Mouse (Mus musculus): ENCODE measurements around the gene Vmac.
A peak's percentile ranks its signal among the peaks of the same experiment; 100 is the strongest.

Gene Vmac

DNA sequence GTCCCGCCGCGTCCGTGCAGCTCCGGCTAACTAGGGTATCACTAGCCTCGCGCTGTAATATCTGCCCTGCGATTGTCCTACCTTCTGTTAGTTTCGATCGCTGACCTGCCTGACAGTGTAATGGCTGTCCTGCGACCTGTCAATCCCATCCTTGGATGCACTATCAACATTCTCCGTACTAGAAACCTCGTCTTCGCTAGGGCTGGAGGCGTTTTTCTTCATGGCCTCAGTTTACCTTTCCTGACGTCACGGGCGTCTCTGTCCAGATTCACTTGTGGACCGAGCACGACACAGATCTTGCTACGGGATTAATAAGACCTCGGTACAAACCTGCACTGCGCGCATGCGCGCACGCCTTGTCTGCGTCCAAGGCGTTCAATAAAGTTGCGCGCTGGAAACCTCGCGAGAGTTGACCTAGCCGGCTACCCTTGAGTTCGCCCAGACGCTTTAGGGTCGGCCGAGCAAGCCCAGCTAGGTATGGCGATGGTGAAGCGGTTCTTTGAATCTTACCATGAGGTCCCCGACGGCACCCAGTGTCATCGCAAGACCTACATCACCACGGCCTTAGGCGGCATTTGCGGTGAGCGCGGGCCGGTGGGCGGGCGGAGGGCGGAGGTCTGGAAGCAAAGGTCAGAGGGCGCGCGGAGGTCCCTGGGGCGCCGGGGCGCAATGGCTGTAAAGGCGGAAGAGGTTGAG is at the start of gene Vmac, which contains the start of gene Ndufa11:
Gene Vmac, minus strand, starts transcription at position 660 of the 696 bp plus-strand sequence.
Gene Ndufa11, plus strand, starts transcription at position 405 of the 696 bp plus-strand sequence.
- DNase-seq = peak; percentile 89

DNA sequence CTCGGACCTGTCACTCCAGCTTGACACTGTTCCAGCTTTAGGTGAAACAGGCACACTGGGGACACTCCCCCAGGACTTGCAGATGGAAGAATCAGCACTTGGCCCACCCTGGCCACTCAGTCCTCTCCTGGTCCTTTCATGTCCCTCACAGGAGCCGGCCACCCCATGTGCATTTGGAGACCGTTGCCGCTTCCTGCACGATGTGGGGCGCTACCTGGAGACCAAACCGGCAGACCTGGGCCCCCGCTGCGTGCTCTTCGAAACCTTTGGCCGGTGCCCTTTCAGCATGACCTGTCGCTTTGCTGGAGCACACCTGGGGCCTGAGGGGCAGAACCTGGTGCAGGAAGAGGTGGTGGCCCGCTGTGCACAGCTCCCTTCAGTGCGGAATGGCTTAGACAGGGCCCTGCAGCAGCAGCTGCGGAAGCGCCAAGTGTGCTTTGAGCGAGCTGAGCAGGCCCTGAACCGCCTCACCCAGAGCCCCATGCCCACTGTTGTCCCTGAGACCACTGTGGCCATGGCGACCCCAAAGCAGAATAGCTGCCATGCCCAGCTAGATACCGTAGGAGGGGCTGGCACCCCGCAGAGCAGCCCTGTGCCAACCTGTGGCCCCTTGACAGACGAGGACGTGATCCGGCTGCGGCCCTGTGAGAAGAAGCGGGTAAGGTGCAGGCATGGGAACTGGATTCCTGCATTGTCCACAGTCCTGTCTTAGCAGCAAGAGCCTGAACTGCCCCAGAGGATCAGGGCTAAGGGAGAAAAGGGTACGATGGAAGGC is 49.0 kb upstream of the Vmac start:
- DNase-seq = no peak

DNA sequence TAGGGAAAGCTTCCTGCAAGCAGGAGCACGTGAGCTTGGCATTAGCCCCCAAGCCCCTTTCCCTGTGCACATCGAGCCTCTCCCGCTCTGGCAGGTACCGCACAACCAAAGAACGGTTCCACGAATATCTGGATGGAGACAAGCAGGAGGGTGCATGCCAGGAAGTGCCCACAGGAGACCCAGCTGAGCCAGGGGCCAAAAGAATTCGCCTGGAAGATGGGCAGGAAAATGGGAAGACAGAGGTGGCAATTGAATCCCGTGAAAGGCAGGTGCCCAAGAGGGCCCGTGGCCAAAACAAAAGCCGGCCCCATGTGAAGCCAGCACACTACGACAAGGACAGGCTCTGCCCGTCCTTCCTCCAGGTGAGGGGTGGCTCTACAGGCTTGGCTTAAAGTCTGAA is 47.6 kb upstream of the Vmac start:
- no peak for DNase-seq

DNA sequence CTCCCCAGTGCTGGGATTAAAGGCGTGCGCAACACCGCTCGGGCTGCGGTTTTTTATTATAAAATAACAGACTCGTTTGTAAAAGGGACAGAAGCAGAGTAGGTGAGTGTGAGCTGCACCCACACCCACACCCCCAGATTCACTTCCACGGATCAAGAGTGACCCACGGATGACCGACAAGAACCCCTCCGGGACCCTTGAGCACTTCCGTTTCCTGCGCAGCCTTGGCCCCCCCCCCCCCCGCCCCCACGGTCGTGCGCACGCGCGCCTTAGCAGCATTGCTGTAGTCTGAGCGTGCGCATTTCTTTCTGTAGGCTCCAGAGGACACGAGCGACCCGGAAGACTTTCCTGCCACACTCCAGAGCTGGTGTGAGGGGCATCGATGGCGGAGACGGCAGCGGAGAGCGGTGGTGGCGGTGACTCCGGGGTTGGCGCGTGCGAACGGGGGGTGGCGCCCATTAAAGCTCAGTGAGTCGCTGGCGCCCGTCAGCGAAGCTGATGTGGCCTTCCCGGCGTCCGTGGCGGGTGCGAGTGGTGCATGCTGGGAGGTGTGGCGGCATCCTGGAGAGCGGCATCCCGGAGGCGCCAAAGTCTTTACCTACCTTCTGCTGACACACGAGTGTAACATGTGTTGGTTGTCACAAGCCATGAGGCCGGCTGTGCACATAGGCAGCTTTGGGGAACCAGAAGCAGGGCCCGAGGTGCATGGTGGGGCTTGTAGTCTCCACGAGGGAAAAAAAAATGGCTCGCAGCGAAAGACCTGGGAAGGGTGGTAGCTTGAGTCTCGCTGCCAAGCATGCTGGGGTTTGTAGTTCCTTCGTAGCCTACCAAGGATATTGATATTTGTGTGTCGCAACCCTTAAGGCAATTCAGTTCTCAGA is 46.9 kb upstream of the Vmac start, which contains the start of gene Dus3l:
Gene Dus3l, plus strand, starts transcription at position 284 of the 881 bp plus-strand sequence.
- peak; percentile 91 for DNase-seq

DNA sequence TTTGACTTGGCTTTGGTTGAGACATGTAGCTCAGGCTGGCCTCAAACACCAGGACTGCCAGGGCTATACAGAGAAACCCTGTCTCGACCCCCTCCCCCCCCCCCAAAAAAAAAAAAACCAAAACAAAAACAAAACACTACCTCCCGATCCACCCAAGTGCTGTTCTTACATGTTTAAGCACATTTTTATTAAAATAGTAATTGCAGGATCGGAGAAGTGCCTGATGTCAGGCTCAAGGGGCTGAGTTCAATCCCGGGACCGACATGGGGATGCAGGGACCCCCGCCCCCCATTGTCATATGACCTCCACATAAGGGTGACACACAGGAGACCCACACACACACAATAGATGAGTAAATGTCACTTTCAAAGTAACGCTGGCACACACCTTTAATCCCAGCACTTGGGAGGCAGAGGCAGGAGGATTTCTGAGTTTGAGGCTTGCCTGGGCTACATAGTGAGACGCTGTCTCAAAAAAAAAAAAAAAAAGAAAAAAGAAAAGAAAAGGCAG is 46.0 kb upstream of the Vmac start:
- no peak for DNase-seq

DNA sequence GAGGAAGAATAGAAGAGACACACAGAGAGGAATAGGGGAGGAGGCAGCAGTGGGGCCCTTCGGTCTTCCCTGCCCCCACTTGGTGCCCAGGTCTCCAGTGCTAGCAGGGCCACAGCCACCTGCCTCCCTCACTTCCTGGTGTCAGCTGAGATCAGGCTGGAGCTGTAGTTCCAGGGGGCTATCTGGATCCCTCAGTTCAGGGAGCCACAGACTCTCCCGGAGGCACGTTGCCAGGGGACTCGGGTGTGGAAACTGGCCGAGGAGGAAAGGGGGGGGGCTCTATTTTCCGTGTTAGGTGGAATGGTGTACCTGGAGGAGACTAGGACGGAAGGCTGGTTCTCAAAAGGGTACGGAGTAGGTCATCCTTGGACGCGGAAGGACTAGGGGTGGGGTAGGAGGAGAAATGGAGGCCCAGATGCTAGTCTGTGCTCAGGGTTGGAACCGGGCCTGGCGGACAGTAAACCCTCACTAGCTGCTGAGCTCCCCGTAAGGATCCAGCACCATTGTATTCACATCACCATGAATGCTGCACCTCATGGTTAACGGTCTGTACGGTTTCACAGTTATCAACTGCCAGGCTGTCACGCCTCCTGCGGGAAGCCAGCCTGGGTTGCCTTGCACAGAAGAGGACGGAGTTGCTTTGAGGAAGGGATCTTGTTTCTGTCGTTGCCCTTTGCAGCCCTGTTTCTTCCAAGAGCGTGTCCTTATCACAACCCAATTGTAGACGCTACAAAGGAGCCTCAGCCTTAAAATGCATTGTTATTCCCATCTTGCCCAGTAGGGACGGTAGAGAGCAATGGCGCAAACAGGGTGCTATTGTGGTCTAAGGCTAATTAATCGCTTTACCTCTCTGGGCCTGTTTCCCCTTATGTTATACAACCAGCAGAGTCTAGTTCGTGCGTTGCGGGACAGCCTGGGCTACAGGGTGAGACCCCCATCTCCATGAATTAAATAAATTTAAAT is 45.2 kb upstream of the Vmac start:
- DNase-seq = peak; percentile 42

DNA sequence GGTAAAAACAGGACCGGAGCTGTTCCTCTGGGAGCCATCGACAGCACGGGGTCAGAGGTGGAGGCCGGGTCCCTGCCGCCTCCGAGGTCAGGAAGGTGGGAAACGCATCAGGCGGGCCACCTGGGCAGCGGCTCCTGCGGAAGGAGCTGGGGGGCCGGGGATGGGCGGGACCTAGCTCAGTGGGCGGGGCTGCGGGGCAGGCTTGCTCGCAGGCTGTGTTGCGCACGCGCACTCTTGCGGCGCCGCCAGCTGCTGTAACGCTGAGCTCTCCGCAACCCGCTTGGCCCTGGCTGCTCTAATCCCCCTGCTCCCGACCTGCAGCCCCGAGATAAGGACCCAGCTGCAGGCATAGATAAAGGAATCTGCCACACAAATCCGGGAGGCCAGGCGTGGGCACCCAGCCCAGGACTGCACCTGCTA is 44.2 kb upstream of the Vmac start:
- DNase-seq = peak; percentile 86

DNA sequence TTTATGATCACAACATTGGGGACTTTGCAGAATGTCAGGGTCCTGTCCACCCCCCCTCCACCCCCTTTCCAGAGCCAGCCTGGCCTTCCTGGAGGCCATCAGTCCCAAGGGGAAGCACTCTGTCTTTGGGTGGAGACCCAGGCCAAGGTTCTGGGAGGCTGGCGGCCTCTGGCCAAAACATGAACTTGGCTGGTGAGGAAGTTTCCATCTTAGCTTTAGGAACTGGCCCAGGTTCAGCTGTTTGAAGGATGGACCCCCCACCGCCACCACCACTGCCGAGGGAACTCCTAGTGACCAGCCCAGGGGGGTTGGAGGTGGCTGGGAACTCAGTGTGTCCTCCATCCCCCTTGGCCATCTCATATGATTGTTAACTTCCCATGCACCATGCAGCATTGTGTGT is 43.3 kb upstream of the Vmac start:
- DNase-seq = no peak

DNA sequence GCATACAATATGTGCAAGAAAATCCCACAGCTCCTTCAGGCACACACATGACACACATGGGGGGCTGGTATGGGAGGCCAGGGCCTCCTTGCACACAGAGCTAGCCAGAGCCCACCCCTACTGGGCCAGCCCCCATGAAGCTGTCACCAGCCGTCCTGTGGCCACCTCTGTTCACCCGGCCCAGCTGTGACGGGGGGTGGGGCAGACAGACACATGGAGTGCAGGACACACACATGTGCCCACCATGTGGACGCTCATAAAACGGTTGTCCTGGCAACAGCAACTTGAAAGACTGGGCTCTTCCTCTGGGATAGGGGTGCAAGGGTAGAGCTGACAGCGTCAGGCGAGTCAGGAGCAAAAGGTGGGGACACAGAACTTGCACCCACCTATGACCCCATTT is 41.4 kb upstream of the Vmac start:
- no peak for DNase-seq

DNA sequence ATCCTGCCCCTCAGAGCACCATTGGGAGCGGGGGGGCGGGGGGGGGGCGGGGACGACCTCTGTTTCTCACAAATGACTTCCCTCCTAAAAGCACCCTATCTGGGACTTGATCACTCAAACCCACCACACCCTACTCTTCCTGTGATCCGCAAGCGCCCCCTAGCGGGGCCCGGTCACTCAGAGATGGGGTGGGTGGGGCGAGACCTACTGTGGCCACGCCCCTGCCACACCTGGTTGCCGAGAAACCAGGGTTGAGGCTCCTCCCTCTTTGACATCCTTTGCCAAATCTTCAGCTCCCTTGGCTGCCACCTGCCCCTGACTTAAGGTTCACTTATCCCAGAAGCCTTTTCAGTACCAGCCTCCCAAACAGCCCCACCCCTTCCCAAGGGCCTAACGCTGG is 40.3 kb upstream of the Vmac start:
- DNase-seq = peak; percentile 62

DNA sequence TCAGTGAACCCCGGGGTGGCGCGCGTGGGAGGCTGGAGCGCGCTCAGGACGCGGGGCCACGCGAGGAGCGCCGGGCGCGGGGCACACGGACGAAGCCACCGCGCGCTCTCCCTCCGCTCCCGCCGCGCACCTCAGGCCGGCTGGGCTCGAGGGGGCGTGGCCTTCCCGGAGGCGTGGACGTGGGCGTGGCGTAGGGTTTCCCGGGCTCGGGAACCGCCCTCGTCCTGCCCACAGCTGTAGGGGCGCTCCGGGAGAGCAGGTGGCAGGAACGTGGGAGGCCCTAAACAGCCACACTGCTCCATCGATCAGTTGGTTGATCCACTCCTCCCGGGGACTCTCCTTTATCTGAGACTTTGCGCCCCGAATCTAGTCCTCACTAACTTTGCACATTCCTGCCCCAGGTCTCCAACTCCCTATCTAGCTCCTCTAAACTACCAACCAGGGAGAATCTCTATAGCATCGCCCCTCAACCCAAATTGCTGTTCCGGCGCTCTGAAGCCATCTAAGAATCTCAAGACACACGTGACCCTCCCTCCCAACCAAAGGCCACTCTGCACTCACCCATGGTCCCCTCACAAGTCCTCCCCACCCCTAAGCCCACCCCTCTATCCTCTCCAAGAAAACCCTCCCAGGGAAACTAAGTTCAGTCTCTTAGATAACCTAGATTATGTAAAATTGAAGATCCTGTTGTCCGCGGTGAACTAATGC is 39.7 kb upstream of the Vmac start, which contains the start of gene Nrtn:
Gene Nrtn, minus strand, starts transcription at position 115 of the 708 bp plus-strand sequence.
- DNase-seq = peak; percentile 64

DNA sequence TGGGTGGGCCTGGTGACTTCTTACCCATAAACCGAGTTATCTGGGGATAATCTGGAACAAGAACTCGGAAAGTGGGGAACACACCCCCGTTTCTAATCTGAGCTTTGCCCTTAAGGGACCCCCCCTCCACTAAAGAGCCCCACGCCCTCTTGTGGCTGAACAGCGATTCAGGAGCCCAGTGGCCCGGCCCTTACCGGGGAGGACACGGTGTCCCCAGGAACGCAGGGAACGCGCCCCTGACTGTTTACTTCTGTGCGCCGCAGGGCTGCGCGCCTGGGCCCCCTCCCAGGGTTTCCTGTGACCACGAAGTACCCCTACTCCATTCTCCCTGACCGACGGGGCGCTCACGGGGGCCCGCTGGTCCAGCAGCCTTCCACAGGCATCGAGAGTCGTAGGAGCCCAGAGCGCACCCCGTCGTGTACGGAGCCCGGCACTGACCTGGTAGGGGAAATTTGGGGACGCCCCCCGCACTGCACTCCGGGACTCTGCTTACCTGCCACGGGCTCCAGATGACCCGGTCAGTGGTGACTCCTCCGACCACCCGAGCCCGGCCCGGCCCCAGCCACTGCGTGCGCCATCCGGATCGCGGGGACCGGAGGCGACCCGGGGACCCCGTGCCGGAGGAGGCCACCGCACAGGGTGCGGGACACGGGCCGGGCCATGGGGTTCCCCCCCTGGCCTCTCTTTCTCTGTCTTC is 39.0 kb upstream of the Vmac start:
- DNase-seq = no peak

DNA sequence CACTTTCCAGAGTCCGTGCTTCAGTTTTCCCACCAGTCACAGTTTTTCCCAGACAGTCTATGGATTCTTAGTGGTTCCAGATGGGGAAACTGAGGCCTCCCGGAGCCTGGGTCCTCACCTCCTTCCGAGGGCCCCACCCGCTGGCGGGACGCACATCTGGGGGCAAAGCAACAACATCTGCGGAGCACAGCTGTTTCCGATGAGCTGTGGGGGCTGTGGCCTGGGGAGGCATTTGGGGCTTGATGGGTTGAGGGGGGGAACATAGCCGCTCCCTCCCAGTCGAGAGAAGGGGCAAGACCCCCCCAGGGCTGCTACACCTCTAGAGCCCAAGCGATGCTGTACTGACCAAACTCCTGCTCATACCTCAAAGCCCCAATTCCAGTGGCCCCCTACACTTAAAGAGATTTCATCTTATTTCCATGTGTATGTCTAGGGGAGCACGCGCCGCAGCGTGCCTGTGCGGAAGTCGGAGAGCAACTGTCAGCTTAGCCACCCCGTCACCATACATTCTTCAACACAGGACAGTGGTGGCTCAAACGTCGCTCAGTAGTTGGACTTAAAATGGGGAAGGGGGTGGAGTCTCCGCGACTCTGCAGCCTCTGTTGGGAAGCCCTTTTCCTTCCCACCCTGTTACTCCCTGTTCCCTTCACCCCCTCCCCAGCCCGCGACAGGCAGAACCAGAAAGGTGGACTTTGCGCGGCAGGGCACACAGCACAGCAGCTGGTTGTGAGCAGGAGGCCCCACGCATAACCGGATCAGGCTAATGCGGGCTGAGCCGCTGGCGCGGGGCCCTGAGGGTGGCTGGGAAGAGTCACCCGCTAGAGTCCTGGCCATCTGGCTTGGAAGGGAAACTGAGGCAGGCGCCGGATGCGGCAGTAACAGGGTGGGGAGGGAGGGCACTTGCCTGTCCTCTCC is 36.7 kb upstream of the Vmac start:
- DNase-seq = no peak

DNA sequence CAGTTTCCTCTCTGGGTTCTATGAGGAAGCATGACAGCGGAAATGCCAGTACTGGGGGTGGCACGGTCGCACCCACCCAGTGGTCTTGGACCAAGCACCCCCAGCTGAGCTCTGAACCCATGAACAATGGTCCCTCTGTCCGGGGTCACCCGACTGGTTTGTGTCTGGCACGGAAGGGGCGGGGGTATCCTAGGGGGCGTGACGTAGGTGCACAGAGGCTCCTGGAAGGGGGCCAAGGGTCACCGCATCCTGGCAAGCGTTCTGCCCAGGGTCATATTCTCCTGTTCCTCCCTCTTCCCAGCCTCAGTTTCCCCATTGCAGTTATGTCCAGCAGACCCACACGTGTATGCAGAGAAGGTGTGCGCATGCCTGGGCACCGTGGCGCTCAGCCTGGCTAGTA is 35.6 kb upstream of the Vmac start:
- no peak for DNase-seq

DNA sequence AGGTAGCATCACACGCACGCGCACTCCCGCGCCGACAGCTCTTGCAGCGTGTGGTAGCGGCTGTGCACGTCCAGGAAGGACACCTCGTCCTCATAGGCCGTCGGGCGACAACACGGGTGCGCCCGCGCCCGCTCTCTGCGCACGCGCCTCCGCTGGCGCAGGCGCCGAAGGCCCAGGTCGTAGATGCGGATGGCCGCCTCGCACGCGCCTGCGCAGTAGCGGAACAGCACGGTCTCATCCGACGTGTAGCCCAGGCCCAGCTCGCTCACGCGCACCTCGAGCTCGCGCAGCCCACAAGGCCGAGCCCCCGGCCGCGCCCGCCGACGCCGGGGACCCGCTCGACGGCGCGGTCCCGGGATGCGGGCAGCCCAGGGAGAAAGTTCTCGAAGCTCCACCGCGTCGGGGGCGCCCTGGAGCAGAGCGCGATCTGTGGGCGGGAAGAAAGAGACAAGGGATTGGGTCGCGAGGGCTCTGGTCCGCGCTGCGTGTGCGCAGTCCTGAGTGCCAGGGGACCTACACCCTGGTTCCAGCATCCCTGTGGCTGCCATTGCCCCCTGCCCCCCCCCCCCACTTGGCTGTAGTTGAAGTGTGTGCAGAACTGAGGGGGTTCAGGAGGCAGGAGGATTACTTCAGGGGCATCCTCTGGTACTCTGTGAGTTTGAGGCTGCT is 33.7 kb upstream of the Vmac start:
- DNase-seq = no peak

DNA sequence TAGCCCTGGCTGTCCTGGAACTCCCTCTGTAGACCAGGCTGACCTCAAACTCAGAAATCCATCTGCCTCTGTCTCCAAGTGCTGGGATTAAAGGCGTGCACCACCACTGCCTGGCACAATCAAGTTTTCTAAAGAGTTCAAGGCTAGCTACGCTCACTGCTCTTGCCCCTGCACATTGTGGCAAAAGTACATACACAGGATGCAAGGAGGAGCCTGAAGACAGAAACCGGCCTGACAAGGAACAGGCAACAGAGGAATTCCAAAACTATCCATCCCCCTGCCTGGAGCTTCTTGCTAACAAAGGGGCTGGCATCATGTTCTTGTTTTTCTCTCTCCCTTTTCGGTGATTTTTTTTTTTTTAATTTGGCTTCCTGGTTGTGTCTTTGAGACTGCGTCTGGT is 26.4 kb upstream of the Vmac start:
- no peak for DNase-seq

DNA sequence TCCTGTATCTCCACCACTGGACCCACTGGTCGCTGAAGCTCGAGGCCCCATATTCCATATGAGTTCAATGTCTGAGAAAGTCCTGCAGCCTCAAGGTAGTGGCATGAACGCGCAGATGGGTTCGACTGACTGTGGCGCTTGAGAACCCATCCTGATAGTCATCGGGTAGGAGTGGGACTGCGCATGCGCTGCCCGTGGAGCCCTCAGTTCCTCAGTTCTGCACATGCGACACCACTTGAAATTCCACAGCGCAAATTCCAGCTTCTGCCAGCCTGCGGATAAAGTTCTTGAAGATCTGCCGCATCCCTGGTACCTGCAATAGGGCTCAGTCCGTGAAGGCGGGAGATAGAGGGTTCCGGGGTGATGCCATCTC is 23.0 kb upstream of the Vmac start:
- no peak for DNase-seq

DNA sequence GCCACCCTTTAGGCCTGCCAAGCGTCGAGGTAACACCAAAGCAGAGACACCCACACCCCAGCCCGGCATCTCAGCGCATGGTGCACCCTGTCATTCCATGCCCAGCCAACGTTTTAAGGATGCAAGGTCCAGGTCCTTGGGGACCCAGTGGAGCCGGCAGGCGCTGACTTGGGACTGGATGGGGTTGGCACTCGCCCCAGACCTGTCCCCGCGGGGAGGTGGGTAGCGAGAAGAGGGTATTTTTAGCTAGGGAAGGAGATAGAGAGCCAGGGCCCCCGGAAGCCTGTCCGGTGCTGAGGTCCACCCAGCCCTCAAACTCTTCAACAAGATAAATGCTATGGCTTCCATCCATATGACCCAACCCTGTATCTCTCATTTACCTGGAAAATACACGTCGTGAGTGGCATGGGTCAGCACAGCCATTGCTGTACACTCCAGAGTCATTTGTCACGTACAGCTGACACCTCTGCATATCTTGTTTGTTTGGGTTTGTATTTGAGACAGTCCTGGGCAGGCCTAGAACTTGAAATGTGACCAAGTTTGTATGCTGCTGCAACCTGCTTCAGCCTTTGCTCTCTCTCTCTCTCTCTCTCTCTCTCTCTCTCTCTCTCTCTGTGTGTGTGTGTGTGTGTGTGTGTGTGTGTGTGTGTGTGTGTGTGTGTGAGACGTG is 22.4 kb upstream of the Vmac start:
- DNase-seq = no peak
